Mouse (Mus musculus): Measurements from ENCODE around the gene Cwc22.

DNA sequence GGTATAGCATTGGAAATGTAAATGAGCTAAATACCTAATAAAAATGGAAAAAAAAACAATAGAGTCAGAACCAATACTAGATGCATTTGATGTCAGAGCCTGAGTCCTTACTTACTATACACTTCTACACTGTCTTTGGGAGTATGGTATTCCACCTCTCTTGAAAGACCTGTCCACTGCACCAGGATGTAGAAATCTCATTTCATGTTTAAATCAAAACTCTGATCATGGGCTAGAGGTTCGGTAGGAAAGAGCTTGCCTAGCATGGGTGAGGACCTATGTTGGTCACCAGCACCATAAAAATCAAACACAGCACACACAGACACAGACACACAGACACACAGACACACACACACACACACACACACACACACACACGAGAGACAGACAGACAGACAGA lies 73.5 kb downstream of the Cwc22 start:
- no peak for TF ChIP-seq EP300 (IDR thresholded peaks at IDR 0.05; ENCODE audit: low read depth)
- TF ChIP-seq CTCF (IDR thresholded peaks at IDR 0.05; ENCODE audit: low read depth) = no peak

Data from heart, postnatal 0 days (tissue).